ENCODE assay signal across 18 mouse cellular contexts in genomic region chr1:159225064-159225824, GRCm38 (mm10). TPM values are rescaled to one million over a fixed set of nuclear protein-coding genes. Genes with fewer than 3 reads are reported as not detected.
DNase-seq lines count a peak whose midpoint lies in the region; ATAC-seq and TF ChIP-seq lines count a peak whose summit lies in the region.
"Had no signal": no experiment of that assay in that cellular context is flagged by ENCODE, and none has a peak within 500 bp of the region (broad histone marks: within the 10 kb centered on the region; RNA-seq: fewer than 3 reads in every experiment).

No protein-coding gene starts in this region.

- H3K36me3 ChIP-seq in G1E (replicated peaks), result no peaks in the 10 kb centered on the region
- no peaks in the 10 kb centered on the region for H3K36me3 ChIP-seq in liver, embryonic 15.5 days (replicated peaks)
- no peaks in the 10 kb centered on the region for H3K36me3 ChIP-seq in splenic B cell, adult 2 months (ENCODE audit: control insufficient read depth, insufficient read depth, low read length, poor library complexity, severe bottlenecking)
- no peaks in the 10 kb centered on the region for H3K36me3 ChIP-seq in hindbrain, postnatal 0 days (ENCODE audit: insufficient read depth, low read length)
- H3K36me3 ChIP-seq: embryonic facial prominence, embryonic 13.5 days; forebrain, embryonic 12.5 days; heart, embryonic 15.5 days; hindbrain, embryonic 12.5 days had no signal

- no peaks in the 10 kb centered on the region; the same call in 1 of the 2 replicates for H3K4me1 ChIP-seq in G1E (ENCODE audit: insufficient read depth, low read depth, low read length)
- H3K4me1 ChIP-seq in liver, embryonic 15.5 days (replicated peaks), result peaks cover 18% of the 10 kb centered on the region
- H3K4me1 ChIP-seq in hindbrain, postnatal 0 days (ENCODE audit: insufficient read depth, low read length), result no peaks in the 10 kb centered on the region
- H3K4me1 ChIP-seq: embryonic facial prominence, embryonic 13.5 days; forebrain, embryonic 12.5 days; hindbrain, embryonic 12.5 days had no signal

- H3K9me3 ChIP-seq in G1E (replicated peaks), result no peaks in the 10 kb centered on the region
- H3K9me3 ChIP-seq in liver, embryonic 15.5 days (replicated peaks), result no peaks in the 10 kb centered on the region
- H3K9me3 ChIP-seq in hindbrain, postnatal 0 days (ENCODE audit: low read length), result no peaks in the 10 kb centered on the region
- H3K9me3 ChIP-seq: embryonic facial prominence, embryonic 13.5 days; forebrain, embryonic 12.5 days; heart, embryonic 15.5 days; hindbrain, embryonic 12.5 days had no signal

- H3K4me2 ChIP-seq in liver, embryonic 15.5 days, result peak overlapping the region; percentile 23; the same call in 1 of the 2 replicates
- H3K4me2 ChIP-seq in hindbrain, postnatal 0 days (ENCODE audit: low read depth, low read length), result no peak overlapping the region
- H3K4me2 ChIP-seq: embryonic facial prominence, embryonic 13.5 days; forebrain, embryonic 12.5 days; heart, embryonic 15.5 days; hindbrain, embryonic 12.5 days; midbrain, embryonic 11.5 days had no signal

- no peak for TF ChIP-seq CTCF in G1E (IDR thresholded peaks at IDR 0.05; ENCODE audit: low read depth, low read length)
- TF ChIP-seq CTCF in hindbrain, postnatal 0 days (IDR thresholded peaks at IDR 0.05; ENCODE audit: low read depth), result no peak
- TF ChIP-seq CTCF in layer of hippocampus, adult 2 months (conservative IDR thresholded peaks at IDR 0.05), result no peak

- H3K27ac ChIP-seq in liver, embryonic 15.5 days (replicated peaks), result peak overlapping the region; percentile 70
- H3K27ac ChIP-seq in hindbrain, postnatal 0 days, result no peak overlapping the region
- H3K27ac ChIP-seq in layer of hippocampus, adult 2 months, result no peak overlapping the region
- H3K27ac ChIP-seq: embryonic facial prominence, embryonic 13.5 days; forebrain, embryonic 12.5 days; heart, embryonic 15.5 days; hindbrain, embryonic 12.5 days had no signal

- no peaks in the 10 kb centered on the region for H3K27me3 ChIP-seq in G1E (ENCODE audit: insufficient read depth, low read length)
- no peaks in the 10 kb centered on the region for H3K27me3 ChIP-seq in liver, embryonic 15.5 days
- H3K27me3 ChIP-seq in splenic B cell, adult 2 months (ENCODE audit: control insufficient read depth, insufficient read depth, low read length, poor library complexity, severe bottlenecking), result no peaks in the 10 kb centered on the region
- H3K27me3 ChIP-seq in hindbrain, postnatal 0 days (ENCODE audit: insufficient read depth, low read length), result no peaks in the 10 kb centered on the region
- H3K27me3 ChIP-seq: embryonic facial prominence, embryonic 13.5 days; forebrain, embryonic 12.5 days; heart, embryonic 15.5 days; hindbrain, embryonic 12.5 days had no signal

- no peak overlapping the region for H3K9ac ChIP-seq in liver, embryonic 15.5 days
- H3K9ac ChIP-seq in hindbrain, postnatal 0 days (replicated peaks; ENCODE audit: low read length), result no peak overlapping the region
- H3K9ac ChIP-seq: embryonic facial prominence, embryonic 13.5 days; forebrain, embryonic 12.5 days; heart, embryonic 15.5 days; hindbrain, embryonic 12.5 days had no signal

- no peak for DNase-seq in G1E (ENCODE audit: low spot score)
- DNase-seq in splenic B cell, adult 2 months (ENCODE audit: low read depth, low spot score), result peak; percentile 57
- no peak for DNase-seq in left cerebral cortex, postnatal 14 days (ENCODE audit: low spot score in 2 of 2)
- DNase-seq in hindbrain, postnatal 0 days (ENCODE audit: low spot score), result no peak
- no peak for DNase-seq in layer of hippocampus, adult 2 months (ENCODE audit: low spot score in 2 of 2)
- DNase-seq: cerebellum, postnatal 36 days; kidney, postnatal 36 days; layer of hippocampus, postnatal 36 days; right cerebral cortex, postnatal 25 days; thymus, postnatal 14 days had no signal

- H3K4me3 ChIP-seq in G1E (ENCODE audit: low read depth, low read length), result no peak overlapping the region
- no peak overlapping the region for H3K4me3 ChIP-seq in liver, embryonic 15.5 days (replicated peaks)
- H3K4me3 ChIP-seq in hindbrain, postnatal 0 days (ENCODE audit: low read length), result no peak overlapping the region
- no peak overlapping the region for H3K4me3 ChIP-seq in layer of hippocampus, adult 2 months
- H3K4me3 ChIP-seq: embryonic facial prominence, embryonic 13.5 days; forebrain, embryonic 12.5 days; heart, embryonic 15.5 days; hindbrain, embryonic 12.5 days had no signal

- intact Hi-C loops in left cerebral cortex, postnatal 14 days (cut with DNase I), result no loop called here

- ATAC-seq in G1E (ENCODE audit: extremely low read depth, insufficient number of reproducible peaks, low FRiP score, poor library complexity, severe bottlenecking), result 0 out of 2 replicates have a peak, but pooled peaks have one; percentile 49
- 0 out of 2 replicates have a peak, but pooled peaks have one; percentile 45 for ATAC-seq in erythroblast, adult 5-6 weeks (replicated peaks; ENCODE audit: low FRiP score, poor library complexity, severe bottlenecking)
- ATAC-seq in liver, embryonic 15.5 days (ENCODE audit: insufficient read depth), result peak; percentile 80
- no peak for ATAC-seq in hindbrain, postnatal 0 days
- ATAC-seq: intestine, embryonic 16.5 days had no signal

- 16% methylated on average over 8 of the region's 8 CpGs for WGBS in liver, embryonic 15.5 days (ENCODE audit: insufficient replicate concordance)
- WGBS in hindbrain, postnatal 0 days, result 81% methylated on average over 8 of the region's 8 CpGs

RNA-seq across cellular contexts. Expression of gene Cop1, which starts 6.9 kb away (rescaled TPM):
- total RNA-seq in G1E (2014; fragmentation: Nextera tagmentation) (150 and 160 TPM in 2 replicates), G1E (2017) (115 and 121 TPM in 2 replicates)
- 38.1 and 46.7 TPM in 2 replicates for polyA plus RNA-seq in G1E (2012)
- 80.0 and 85.3 TPM in 2 replicates for total RNA-seq in erythroblast, adult 5-6 weeks (2015; ENCODE audit: low replicate concordance)
- 108 and 116 TPM in 2 replicates for total RNA-seq in erythroblast, adult 5-6 weeks (2017; ENCODE audit: low replicate concordance)
- polyA plus RNA-seq in liver, embryonic 15.5 days (2015; fragmentation: Nextera tagmentation; extraction: Ambion mirVana), result 59.2 and 70.1 TPM in 2 replicates
- total RNA-seq in left cerebral cortex, postnatal 14 days (2021), result 100 to 1,000 TPM; 130 to 141 TPM
- total RNA-seq in hindbrain, postnatal 0 days (2014; rRNA removed), result 95.2 and 101 TPM in 2 replicates
- polyA plus RNA-seq in hindbrain, postnatal 0 days (2015; fragmentation: Nextera tagmentation; extraction: Ambion mirVana), result 59.1 and 71.0 TPM in 2 replicates
- 100 to 1,000 TPM; 132 to 152 TPM for total RNA-seq in layer of hippocampus, adult 2 months (2021)
